Mouse (Mus musculus): ENCODE results near the gene Gm28539. TPM values are rescaled to one million over a fixed set of nuclear protein-coding genes. Genes with fewer than 3 reads are reported as not detected.
"Not testable (repeated sequence)": the region's sequence is repeated elsewhere in the genome, so short reads cannot be mapped to it uniquely, and the experiment has no call there.

Gene Gm28539
- polyA plus RNA-seq, 1 experiment from 2014 or later: not detected

DNA sequence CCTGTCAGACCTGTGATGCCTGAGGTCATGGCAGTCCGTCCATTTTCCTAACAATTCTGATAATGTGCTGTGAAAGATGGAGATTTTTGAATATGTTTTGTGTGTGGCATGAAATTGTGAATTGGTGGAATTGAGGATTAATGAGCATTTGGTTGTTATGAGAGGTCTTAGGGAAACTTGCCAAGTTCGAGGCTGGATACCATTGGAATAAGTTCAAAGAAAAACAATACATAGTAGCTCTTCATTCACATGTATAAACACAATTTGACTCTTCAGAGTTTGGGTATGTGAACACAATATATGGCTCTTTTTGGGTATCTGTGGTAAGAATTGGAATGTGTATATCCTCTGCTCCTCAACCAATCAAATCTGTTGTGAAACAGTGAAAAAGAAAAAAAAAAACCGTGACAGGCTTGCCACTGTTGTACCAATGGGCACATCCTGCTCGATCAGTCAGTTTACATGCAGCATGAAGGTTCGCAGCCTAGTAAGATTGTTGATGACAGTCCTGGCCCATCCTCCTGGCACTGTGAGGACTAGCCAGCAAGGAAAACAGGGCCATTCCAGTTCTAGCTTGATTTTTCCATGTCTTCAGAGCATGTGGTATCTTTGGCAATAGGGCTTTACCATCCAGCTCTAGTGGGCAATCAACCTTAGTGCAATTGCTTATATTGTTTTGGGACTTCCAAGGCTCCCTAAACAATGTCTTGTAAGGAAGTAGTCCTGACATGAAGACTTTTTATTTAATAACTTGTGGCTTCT lies 102.1 kb downstream of the Gm28539 start:
- H3K4me3 ChIP-seq: no peak overlapping the region
- no peak overlapping the region for H3K27ac ChIP-seq (replicated peaks)
- WGBS: 83% methylated on average over 5 of the region's 5 CpGs
- ATAC-seq (replicated peaks): no peak
- H3K9ac ChIP-seq (replicated peaks): no peak overlapping the region
- no peaks in the 10 kb centered on the region for H3K9me3 ChIP-seq
- no peaks in the 10 kb centered on the region for H3K4me1 ChIP-seq
- peaks cover 53% of the 10 kb centered on the region for H3K36me3 ChIP-seq
- H3K27me3 ChIP-seq: no peaks in the 10 kb centered on the region
- no peak overlapping the region for H3K4me2 ChIP-seq (replicated peaks)

- Histone ChIP-seq H3K9me3 (no peaks in the 10 kb centered on the region), H3K4me3 (no peak overlapping the region), H3K27ac (replicated peaks) (no peak overlapping the region), H3K27me3 (no peaks in the 10 kb centered on the region), H3K9ac (replicated peaks) (no peak overlapping the region), H3K4me1 (no peaks in the 10 kb centered on the region), H3K36me3 (peaks cover 47% of the 10 kb centered on the region), H3K4me2 (replicated peaks) (no peak overlapping the region)
- ATAC-seq (replicated peaks): no peak
- 90% methylated on average over 6 of the region's 6 CpGs for WGBS
Measured at GRCm38 (mm10) chr16:18943906-18944305, 107.5 kb downstream of the Gm28539 start.

GRCm38 (mm10) chr16:18948941-18949340 lies 112.6 kb downstream of the Gm28539 start:
- no peaks in the 10 kb centered on the region for H3K9me3 ChIP-seq
- no peak overlapping the region for H3K9ac ChIP-seq (replicated peaks)
- no peak overlapping the region for H3K27ac ChIP-seq (replicated peaks)
- no peak overlapping the region for H3K4me2 ChIP-seq (replicated peaks)
- ATAC-seq (replicated peaks): no peak
- H3K36me3 ChIP-seq: peaks cover 80% of the 10 kb centered on the region
- no peaks in the 10 kb centered on the region for H3K4me1 ChIP-seq
- H3K4me3 ChIP-seq: no peak overlapping the region
- WGBS: 96% methylated on average over 9 of the region's 9 CpGs
- H3K27me3 ChIP-seq: no peaks in the 10 kb centered on the region

DNA sequence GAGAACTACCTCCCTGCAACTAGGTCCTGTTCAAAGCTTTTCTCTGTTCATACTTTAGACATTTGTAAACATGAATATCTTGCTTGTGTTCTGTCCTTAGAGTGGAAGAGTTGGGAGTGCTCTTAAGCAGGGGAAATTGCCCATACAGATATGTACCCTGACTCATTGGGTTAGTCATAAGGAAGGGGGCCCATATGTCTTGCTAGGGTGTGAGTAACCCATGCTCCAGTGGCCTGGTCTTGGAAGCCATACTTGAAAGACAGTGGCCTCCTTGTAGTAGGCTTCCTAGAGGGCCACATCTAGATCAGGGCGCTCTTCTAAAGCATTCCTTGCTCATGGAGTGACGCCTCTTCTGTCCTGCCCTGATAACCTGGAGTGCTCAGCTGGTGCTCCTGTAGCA lies 114.0 kb downstream of the Gm28539 start:
- no peak for ATAC-seq (replicated peaks)
- WGBS: 95% methylated on average over 2 of the region's 2 CpGs
- Histone ChIP-seq H3K9me3 (no peaks in the 10 kb centered on the region), H3K4me3 (no peak overlapping the region), H3K9ac (replicated peaks) (no peak overlapping the region), H3K4me2 (replicated peaks) (no peak overlapping the region), H3K36me3 (peaks cover 90% of the 10 kb centered on the region), H3K27me3 (no peaks in the 10 kb centered on the region), H3K4me1 (no peaks in the 10 kb centered on the region), H3K27ac (replicated peaks) (no peak overlapping the region)

- no peak overlapping the region for H3K4me3 ChIP-seq
- H3K9ac ChIP-seq (replicated peaks): no peak overlapping the region
- H3K36me3 ChIP-seq: peaks cover 92% of the 10 kb centered on the region
- ATAC-seq (replicated peaks): no peak
- H3K27ac ChIP-seq (replicated peaks): no peak overlapping the region
- no peaks in the 10 kb centered on the region for H3K9me3 ChIP-seq
- no peaks in the 10 kb centered on the region for H3K27me3 ChIP-seq
- no peak overlapping the region for H3K4me2 ChIP-seq (replicated peaks)
- H3K4me1 ChIP-seq: no peaks in the 10 kb centered on the region
Measured at GRCm38 (mm10) chr16:18952813-18953212, 116.4 kb downstream of the Gm28539 start.

- H3K4me1 ChIP-seq: no peaks in the 10 kb centered on the region
- peaks cover 3% of the 10 kb centered on the region for H3K9me3 ChIP-seq
- H3K27ac ChIP-seq (replicated peaks): no peak overlapping the region
- no peak overlapping the region for H3K4me3 ChIP-seq
- no peak overlapping the region for H3K4me2 ChIP-seq (replicated peaks)
- no peak for ATAC-seq (replicated peaks)
- H3K27me3 ChIP-seq: no peaks in the 10 kb centered on the region
- 89% methylated on average over 3 of the region's 3 CpGs for WGBS
- H3K9ac ChIP-seq (replicated peaks): no peak overlapping the region
- H3K36me3 ChIP-seq: peaks cover 76% of the 10 kb centered on the region
Measured at GRCm38 (mm10) chr16:18955070-18955469, 118.7 kb downstream of the Gm28539 start.

DNA sequence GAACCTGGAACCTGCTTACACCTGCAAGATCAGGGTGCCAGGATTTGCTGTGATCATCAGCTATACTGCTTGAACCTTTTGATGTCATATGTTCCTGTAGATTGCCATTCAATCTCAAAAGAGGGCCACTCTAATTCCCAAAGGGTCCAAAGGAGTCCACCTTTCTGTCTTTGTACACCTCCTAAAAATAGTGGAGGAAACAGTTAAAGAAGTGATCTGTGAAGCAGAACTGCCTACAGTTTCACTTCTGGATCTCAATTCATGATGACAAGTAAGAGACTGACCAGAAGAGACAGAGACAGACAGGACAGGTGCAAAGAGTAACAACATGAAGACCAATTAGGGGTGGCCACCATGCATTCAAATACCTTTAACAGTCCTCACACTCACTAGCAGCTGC lies 127.1 kb downstream of the Gm28539 start:
- Histone ChIP-seq H3K4me3 (no peak overlapping the region), H3K9ac (replicated peaks) (no peak overlapping the region), H3K27me3 (no peaks in the 10 kb centered on the region), H3K27ac (replicated peaks) (no peak overlapping the region), H3K4me1 (no peaks in the 10 kb centered on the region), H3K36me3 (peaks cover 69% of the 10 kb centered on the region), H3K4me2 (replicated peaks) (no peak overlapping the region), H3K9me3 (peaks cover 17% of the 10 kb centered on the region)
- ATAC-seq (replicated peaks): no peak

- no peak overlapping the region for H3K4me2 ChIP-seq (replicated peaks)
- H3K4me3 ChIP-seq: no peak overlapping the region
- no peak overlapping the region for H3K27ac ChIP-seq (replicated peaks)
- no peaks in the 10 kb centered on the region for H3K4me1 ChIP-seq
- no peaks in the 10 kb centered on the region; the same call in 1 of the 2 replicates for H3K9me3 ChIP-seq
- no peak overlapping the region for H3K9ac ChIP-seq (replicated peaks)
- H3K36me3 ChIP-seq: peaks cover 50% of the 10 kb centered on the region
- ATAC-seq (replicated peaks): no peak
- WGBS: 93% methylated on average over 9 of the region's 9 CpGs
- H3K27me3 ChIP-seq: no peaks in the 10 kb centered on the region
Measured at GRCm38 (mm10) chr16:18969420-18970128, 133.2 kb downstream of the Gm28539 start.

DNA sequence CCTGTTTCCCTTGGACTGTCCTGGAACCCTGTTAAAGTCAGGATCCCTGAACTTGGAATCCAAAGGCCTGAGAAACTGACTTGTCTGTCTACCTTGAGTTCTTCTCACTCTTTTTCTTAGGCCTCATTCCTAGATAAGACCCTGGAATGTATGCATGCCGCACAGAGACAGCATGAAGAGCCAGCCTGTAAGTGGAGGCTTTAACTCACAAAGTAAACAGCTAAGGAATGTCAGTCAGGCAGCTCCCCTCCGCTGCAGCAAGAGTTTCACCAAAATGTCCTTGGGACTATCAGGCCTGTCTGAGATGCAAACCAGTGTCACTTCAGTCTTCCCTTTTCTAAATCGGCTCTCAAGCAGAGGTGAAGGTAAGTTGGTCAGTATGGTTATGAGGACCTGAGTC lies 134.5 kb downstream of the Gm28539 start:
- ATAC-seq (replicated peaks): no peak
- peaks cover 40% of the 10 kb centered on the region for H3K36me3 ChIP-seq
- no peak overlapping the region for H3K27ac ChIP-seq (replicated peaks)
- no peaks in the 10 kb centered on the region for H3K27me3 ChIP-seq
- H3K4me2 ChIP-seq (replicated peaks): no peak overlapping the region
- H3K4me3 ChIP-seq: no peak overlapping the region
- H3K9me3 ChIP-seq: no peaks in the 10 kb centered on the region
- 95% methylated on average over 3 of the region's 3 CpGs for WGBS
- H3K4me1 ChIP-seq: no peaks in the 10 kb centered on the region
- H3K9ac ChIP-seq (replicated peaks): no peak overlapping the region

DNA sequence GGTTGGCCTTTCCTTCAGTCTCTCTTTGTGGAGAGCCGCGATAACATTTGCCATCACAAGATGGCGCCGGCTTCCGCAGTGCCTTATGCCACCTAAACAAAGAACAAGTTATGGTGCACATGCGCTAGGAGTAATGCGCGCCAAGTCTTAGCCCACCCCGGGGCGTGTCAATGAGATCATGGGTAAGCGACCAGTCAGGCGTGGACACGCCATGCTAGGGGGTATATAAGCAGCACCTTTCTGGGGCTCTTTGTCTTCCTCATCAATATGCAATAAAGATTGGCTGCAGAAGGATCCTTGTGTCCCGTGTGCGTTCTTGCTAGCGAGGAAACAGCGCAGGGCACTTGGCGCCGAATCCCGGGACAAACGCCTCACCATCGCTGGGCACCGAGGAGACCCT lies 139.3 kb downstream of the Gm28539 start:
- not testable (repeated sequence) for H3K4me1 ChIP-seq; H3K36me3 ChIP-seq; H3K4me2 ChIP-seq (replicated peaks); ATAC-seq (replicated peaks); H3K4me3 ChIP-seq; H3K9ac ChIP-seq (replicated peaks); H3K27ac ChIP-seq (replicated peaks); H3K9me3 ChIP-seq; H3K27me3 ChIP-seq
- WGBS: 80% methylated on average over 23 of the region's 23 CpGs

DNA sequence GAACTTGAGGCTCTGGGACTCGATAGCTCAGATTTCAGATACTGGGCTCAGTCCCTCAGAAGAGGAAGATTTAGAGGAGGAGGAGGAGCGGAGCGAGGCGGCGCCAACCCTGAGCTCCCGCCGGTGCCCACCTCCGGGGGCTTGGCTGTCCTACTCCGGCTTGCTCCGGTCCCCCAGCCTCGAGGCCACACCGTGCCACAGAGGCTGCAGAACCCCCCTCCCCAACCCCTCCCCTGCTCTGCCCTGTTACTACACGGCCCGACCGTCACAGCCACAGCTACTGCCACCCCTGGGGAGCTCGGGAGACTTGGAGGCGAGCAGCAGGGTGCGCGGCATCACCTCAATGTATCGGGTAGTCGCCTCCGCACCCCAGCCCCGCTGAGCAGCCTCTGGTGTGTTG lies 139.9 kb downstream of the Gm28539 start:
- Histone ChIP-seq H3K9ac (replicated peaks) (no peak overlapping the region), H3K4me3 (no peak overlapping the region), H3K36me3 (peaks cover 1% of the 10 kb centered on the region; the same call in 1 of the 2 replicates), H3K27ac (replicated peaks) (no peak overlapping the region), H3K27me3 (no peaks in the 10 kb centered on the region), H3K4me2 (replicated peaks) (no peak overlapping the region), H3K4me1 (no peaks in the 10 kb centered on the region), H3K9me3 (no peaks in the 10 kb centered on the region)
- 86% methylated on average over 18 of the region's 23 CpGs for WGBS
- peak; percentile 53; the same call in 1 of the 2 replicates for ATAC-seq (replicated peaks)

DNA sequence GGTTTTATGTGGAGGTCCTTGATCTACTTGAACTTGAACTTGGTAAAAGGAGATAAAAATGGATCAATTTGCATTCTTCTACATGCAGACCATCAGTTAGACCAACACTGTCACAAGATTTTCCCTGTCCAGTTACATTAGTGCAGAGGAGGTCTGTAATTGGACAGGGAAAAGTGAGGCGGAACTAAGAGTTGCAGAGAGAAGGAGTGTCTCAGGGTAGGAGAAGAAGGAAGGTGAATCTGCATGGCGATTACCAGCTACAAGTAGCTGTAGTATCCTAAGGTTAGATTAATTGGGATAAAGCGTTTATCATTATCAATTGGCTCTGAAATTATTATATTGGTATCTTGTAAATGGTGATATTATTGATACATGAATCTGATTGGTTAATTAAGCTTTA lies 150.0 kb downstream of the Gm28539 start:
- H3K27ac ChIP-seq (replicated peaks): no peak overlapping the region
- H3K36me3 ChIP-seq: no peaks in the 10 kb centered on the region
- ATAC-seq (replicated peaks): no peak
- 87% methylated on average over 3 of the region's 3 CpGs for WGBS
- no peak overlapping the region for H3K9ac ChIP-seq (replicated peaks)
- no peaks in the 10 kb centered on the region for H3K27me3 ChIP-seq
- H3K9me3 ChIP-seq: no peaks in the 10 kb centered on the region
- H3K4me1 ChIP-seq: no peaks in the 10 kb centered on the region
- no peak overlapping the region for H3K4me2 ChIP-seq (replicated peaks)
- no peak overlapping the region for H3K4me3 ChIP-seq
